Mouse (Mus musculus): Measurements from ENCODE around the gene Ror1.

- no peak for TF ChIP-seq CTCF (IDR thresholded peaks at IDR 0.05; ENCODE audit: insufficient read depth, low read length)
- no peak for TF ChIP-seq POLR2A (IDR thresholded peaks at IDR 0.05; ENCODE audit: borderline replicate concordance, extremely low read depth, low read depth, low read length)
These were observed 229.3 kb downstream of the Ror1 start for GRCm38 (mm10) chr4:100324719-100325515.

Measured in lung, adult 2 months (tissue).